Mouse (Mus musculus) E14TG2a.4 (cell line): Measurements from ENCODE around the gene Gm43064.

Experiments used
- H3K27me3 ChIP-seq: 2 replicates; pipeline ENCODE4 v1.6.1; 2014; ENCODE audit warnings: low read length, control low read depth; ENCODE audit not compliant: insufficient read depth
- H3K36me3 ChIP-seq: 2 replicates; pipeline ENCODE4 v1.6.1; 2014; ENCODE audit warnings: low read length, control low read depth; ENCODE audit not compliant: insufficient read depth
- H3K4me1 ChIP-seq: replicated peaks from 2 replicates; pipeline ENCODE4 v1.6.1; 2014; ENCODE audit warnings: low read depth, low read length, control low read depth
- H3K4me3 ChIP-seq: replicated peaks from 2 replicates; pipeline ENCODE4 v1.5.1; 2014; ENCODE audit warnings: mild to moderate bottlenecking, low read length
- H3K9me3 ChIP-seq: 2 replicates; pipeline ENCODE4 v1.6.1; 2014; ENCODE audit warnings: low read length, control low read depth
- CTCF ChIP-seq: conservative IDR thresholded peaks from 2 replicates; pipeline ENCODE4 v1.5.1; 2014; ENCODE audit warnings: low read length
- NANOG ChIP-seq: IDR thresholded peaks from 2 replicates; pipeline ENCODE4 v1.6.1; 2014; ENCODE audit warnings: borderline replicate concordance, low read length, mixed read lengths
- POU5F1 ChIP-seq: IDR thresholded peaks from 2 replicates; pipeline ENCODE4 v1.6.1; 2014; ENCODE audit warnings: low read length, borderline replicate concordance

Gene Gm43064

GRCm38 (mm10) chr3:103808891-103809798 lies at the start of gene Gm43064, which contains the start of the genes Dclre1b and Ap4b1:
TSS of gene Gm43064 (plus strand) at chr3:103809573.
TSS of gene Dclre1b (minus strand) at chr3:103809444.
TSS of gene Ap4b1 (plus strand) at chr3:103809520.
- Histone ChIP-seq H3K4me1 (peaks cover 18% of the 10 kb centered on the region), H3K9me3 (no peaks in the 10 kb centered on the region), H3K27me3 (no peaks in the 10 kb centered on the region), H3K4me3 (peak within 1 kb of the TSS; percentile 96), H3K36me3 (peaks cover 34% of the 10 kb centered on the region)
- no peak for TF ChIP-seq POU5F1
- no peak for TF ChIP-seq NANOG
- TF ChIP-seq CTCF: no peak

GRCm38 (mm10) chr3:103766789-103767188 lies 42.6 kb upstream of the Gm43064 start:
- H3K36me3 ChIP-seq: peaks cover 52% of the 10 kb centered on the region
- H3K9me3 ChIP-seq: no peaks in the 10 kb centered on the region
- no peaks in the 10 kb centered on the region for H3K27me3 ChIP-seq
- TF ChIP-seq POU5F1: no peak
- no peak overlapping the region for H3K4me3 ChIP-seq
- H3K4me1 ChIP-seq: peaks cover 65% of the 10 kb centered on the region

GRCm38 (mm10) chr3:103771531-103772130 lies 37.7 kb upstream of the Gm43064 start:
- H3K36me3 ChIP-seq: peaks cover 41% of the 10 kb centered on the region
- peak overlapping the region; percentile 7; the same call in 1 of the 2 replicates for H3K4me3 ChIP-seq
- H3K4me1 ChIP-seq: peaks cover 76% of the 10 kb centered on the region
- H3K9me3 ChIP-seq: no peaks in the 10 kb centered on the region
- TF ChIP-seq CTCF: no peak
- TF ChIP-seq NANOG: peak; percentile 13; the same call in 1 of the 2 replicates
- no peaks in the 10 kb centered on the region for H3K27me3 ChIP-seq

- H3K9me3 ChIP-seq: no peaks in the 10 kb centered on the region
- no peak overlapping the region for H3K4me3 ChIP-seq
- H3K27me3 ChIP-seq: no peaks in the 10 kb centered on the region
- peaks cover 76% of the 10 kb centered on the region for H3K4me1 ChIP-seq
- TF ChIP-seq NANOG (no peak), CTCF (no peak), POU5F1 (no peak)
- H3K36me3 ChIP-seq: peaks cover 53% of the 10 kb centered on the region
Observed at GRCm38 (mm10) chr3:103772846-103773245, 36.5 kb upstream of the Gm43064 start.

- TF ChIP-seq POU5F1 (no peak), CTCF (no peak), NANOG (no peak)
- Histone ChIP-seq H3K9me3 (no peaks in the 10 kb centered on the region), H3K4me1 (peaks cover 76% of the 10 kb centered on the region), H3K27me3 (no peaks in the 10 kb centered on the region), H3K36me3 (peaks cover 54% of the 10 kb centered on the region), H3K4me3 (0 out of 2 replicates have a peak overlapping the region, but pooled peaks have one; percentile 7)
Observed at GRCm38 (mm10) chr3:103773508-103773907, 35.9 kb upstream of the Gm43064 start.

- 0 out of 2 replicates have a peak overlapping the region, but pooled peaks have one; percentile 7 for H3K4me3 ChIP-seq
- peaks cover 51% of the 10 kb centered on the region for H3K36me3 ChIP-seq
- peaks cover 75% of the 10 kb centered on the region for H3K4me1 ChIP-seq
- H3K27me3 ChIP-seq: no peaks in the 10 kb centered on the region
- TF ChIP-seq NANOG (no peak), CTCF (no peak), POU5F1 (no peak)
- no peaks in the 10 kb centered on the region for H3K9me3 ChIP-seq
Observed at GRCm38 (mm10) chr3:103774009-103774408, 35.4 kb upstream of the Gm43064 start.

- Histone ChIP-seq H3K27me3 (no peaks in the 10 kb centered on the region), H3K36me3 (peaks cover 37% of the 10 kb centered on the region), H3K9me3 (no peaks in the 10 kb centered on the region), H3K4me1 (peaks cover 66% of the 10 kb centered on the region), H3K4me3 (no peak overlapping the region)
- TF ChIP-seq POU5F1 (no peak), CTCF (no peak), NANOG (no peak)
Observed at GRCm38 (mm10) chr3:103777940-103778339, 31.4 kb upstream of the Gm43064 start.

- H3K4me3 ChIP-seq: no peak overlapping the region
- peaks cover 66% of the 10 kb centered on the region for H3K4me1 ChIP-seq
- H3K27me3 ChIP-seq: no peaks in the 10 kb centered on the region
- TF ChIP-seq NANOG (no peak), CTCF (no peak), POU5F1 (no peak)
- H3K9me3 ChIP-seq: no peaks in the 10 kb centered on the region
- peaks cover 32% of the 10 kb centered on the region for H3K36me3 ChIP-seq
Observed at GRCm38 (mm10) chr3:103778660-103779059, 30.7 kb upstream of the Gm43064 start.
